Mouse (Mus musculus) thymus, postnatal 0 days (tissue): ENCODE measurements around the gene Erf. TPM values are rescaled to one million over a fixed set of nuclear protein-coding genes. Genes with fewer than 3 reads are reported as not detected.
"Not testable (repeated sequence)": the region's sequence is repeated elsewhere in the genome, so short reads cannot be mapped to it uniquely, and the experiment has no call there.

Source experiments
- DNase-seq: peaks from one replicate; pipeline ENCODE4 v3.0.0-alpha.2; 2015; ENCODE audit warnings: low spot score
- polyA plus RNA-seq: library from polyadenylated mRNA; unstranded; fragments of >200 nt; fragmentation: Nextera tagmentation; extraction: Ambion mirVana; gene quantifications from 2 replicates; pipeline ENCODE4 v1.2.1, GENCODE M21; 2015

Erf gene
- polyA plus RNA-seq, 1 experiment from 2014 or later, result 6.4 TPM

GRCm38 (mm10) chr7:25267751-25268463 is 17.3 kb upstream of the Erf start:
- peak; percentile 100 for DNase-seq

- DNase-seq, result peak; percentile 100
Measured at GRCm38 (mm10) chr7:25267301-25267750, 16.8 kb upstream of the Erf start, which contains the start of gene Cic. Cic (plus strand) TSS chr7:25267704.

- no peak for DNase-seq
Measured at GRCm38 (mm10) chr7:25266180-25266962, 15.8 kb upstream of the Erf start.

- DNase-seq, result not testable (repeated sequence)
Measured at GRCm38 (mm10) chr7:25265743-25266142, 15.2 kb upstream of the Erf start.

GRCm38 (mm10) chr7:25263968-25264870 is 13.7 kb upstream of the Erf start:
- DNase-seq, result no peak

GRCm38 (mm10) chr7:25261896-25262295 is 11.3 kb upstream of the Erf start:
- no peak for DNase-seq

- no peak for DNase-seq
Measured at GRCm38 (mm10) chr7:25251822-25252221, 1.3 kb upstream of the Erf start.

GRCm38 (mm10) chr7:25251071-25251791 is 670 bp upstream of the Erf start:
- no peak for DNase-seq

GRCm38 (mm10) chr7:25249314-25250140 is 1.0 kb downstream of the Erf start:
- DNase-seq, result peak; percentile 79

- DNase-seq, result no peak
Measured at GRCm38 (mm10) chr7:25248846-25249313, 1.7 kb downstream of the Erf start.

- DNase-seq, result peak; percentile 43
Measured at GRCm38 (mm10) chr7:25248018-25248647, 2.4 kb downstream of the Erf start.

- DNase-seq, result no peak
Measured at GRCm38 (mm10) chr7:25247498-25247897, 3.1 kb downstream of the Erf start.

- no peak for DNase-seq
Measured at GRCm38 (mm10) chr7:25246759-25247137, 3.8 kb downstream of the Erf start.

- no peak for DNase-seq
Measured at GRCm38 (mm10) chr7:25246079-25246758, 4.3 kb downstream of the Erf start.

GRCm38 (mm10) chr7:25244562-25245369 is 5.8 kb downstream of the Erf start:
- DNase-seq, result no peak

- DNase-seq, result no peak
Measured at GRCm38 (mm10) chr7:25243361-25243760, 7.2 kb downstream of the Erf start.

- DNase-seq, result no peak
Measured at GRCm38 (mm10) chr7:25241062-25241461, 9.5 kb downstream of the Erf start.

GRCm38 (mm10) chr7:25240631-25241030 is 9.9 kb downstream of the Erf start:
- DNase-seq, result no peak
